Comparison of ENCODE assay signal across 34 mouse cellular contexts in the genomic region with DNA sequence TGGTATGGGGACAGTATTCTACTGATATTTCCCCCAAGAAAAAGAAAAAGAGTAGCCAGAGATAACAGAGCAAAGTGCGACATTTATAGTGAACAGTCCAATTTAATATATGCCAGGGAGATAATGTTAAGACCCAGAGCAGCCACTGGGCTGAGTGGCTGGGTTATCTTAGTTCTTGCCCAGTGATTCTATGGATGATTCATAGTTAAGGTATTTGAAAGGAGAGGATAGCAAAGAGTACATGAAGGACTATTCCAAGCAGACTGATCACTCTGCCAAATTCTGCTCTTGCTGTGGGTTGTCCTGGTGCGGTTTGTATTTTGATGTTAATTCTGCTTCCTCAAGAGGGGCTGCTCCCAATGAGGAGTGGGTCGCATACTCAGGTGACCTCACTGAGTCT. TPM values are rescaled to one million over a fixed set of nuclear protein-coding genes. Genes with fewer than 3 reads are reported as not detected.
A peak's percentile ranks its signal among the peaks of the same experiment; 100 is the strongest.
DNase-seq lines count a peak whose midpoint lies in the region; ATAC-seq and TF ChIP-seq lines count a peak whose summit lies in the region.
"Had no signal": no experiment of that assay in that cellular context is flagged by ENCODE, and none has a peak within 500 bp of the region (broad histone marks: within the 10 kb centered on the region; RNA-seq: fewer than 3 reads in every experiment).

No protein-coding gene starts in this region.

- no peaks in the 10 kb centered on the region for H3K79me2 ChIP-seq in myocyte (ENCODE audit: control insufficient read depth, insufficient read depth)

- 0 out of 2 replicates have a peak overlapping the region, but pooled peaks have one; percentile 8 for H3K27ac ChIP-seq in heart, embryonic 16.5 days (ENCODE audit: low read length)
- H3K27ac ChIP-seq: gastrocnemius, adult 2 months; heart, adult 2 months; heart, embryonic 10.5 days; heart, embryonic 13.5 days; hindbrain, embryonic 14.5 days; hindbrain, postnatal 0 days had no signal

- H3K4me2 ChIP-seq in heart, embryonic 16.5 days (ENCODE audit: low read depth, low read length), result no peak overlapping the region
- H3K4me2 ChIP-seq in myocyte (ENCODE audit: low read depth), result peak overlapping the region; percentile 59
- H3K4me2 ChIP-seq: heart, embryonic 13.5 days; hindbrain, embryonic 14.5 days had no signal

- no peak overlapping the region for H3K4me3 ChIP-seq in heart, embryonic 16.5 days (ENCODE audit: low read length)
- H3K4me3 ChIP-seq in myocyte, result no peak overlapping the region
- H3K4me3 ChIP-seq: gastrocnemius, adult 2 months; heart, adult 2 months; heart, embryonic 10.5 days; heart, embryonic 13.5 days had no signal

- intact Hi-C loops in heart, postnatal 14 days (cut with DNase I), result no loop called here
- intact Hi-C loops in gastrocnemius, postnatal 36 days (cut with DNase I), result no loop called here

- no peak overlapping the region for H3K9ac ChIP-seq in heart, embryonic 16.5 days (ENCODE audit: low read length)
- H3K9ac ChIP-seq: forebrain, postnatal 0 days; heart, embryonic 13.5 days; hindbrain, embryonic 14.5 days had no signal

- no peak for ATAC-seq in heart, embryonic 16.5 days (replicated peaks; ENCODE audit: extremely low read depth, insufficient read depth, low FRiP score)
- ATAC-seq: CD4-positive, CD25-positive, alpha-beta regulatory T cell, adult 4 months; forebrain, embryonic 14.5 days; forebrain, postnatal 0 days; hindbrain, postnatal 0 days; inflammation-experienced regulatory T-cells, adult 6 months; intestine, embryonic 16.5 days had no signal

- H3K36me3 ChIP-seq in heart, embryonic 16.5 days (ENCODE audit: control insufficient read depth, insufficient read depth), result no peaks in the 10 kb centered on the region
- no peaks in the 10 kb centered on the region for H3K36me3 ChIP-seq in myocyte (ENCODE audit: control insufficient read depth, insufficient read depth)

- no peak for DNase-seq in heart, postnatal 14 days
- DNase-seq in ES-CJ7 (ENCODE audit: low read depth, low spot score) (peak; percentile 19), R1 (ENCODE audit: low read depth, low spot score) (peak; percentile 49)
- no peak for DNase-seq in gastrocnemius, postnatal 36 days
- DNase-seq in cerebellum, postnatal 4 days (ENCODE audit: low spot score in 2 of 2), result no peak
- DNase-seq: adrenal gland, postnatal 10 days; adrenal gland, postnatal 36 days; cerebellum, adult 2 months; cerebellum, adult 9-11 months; cerebellum, postnatal 36 days; forebrain, postnatal 0 days; gastrocnemius, adult 2 months; gastrocnemius, postnatal 14 days; heart, adult 2 months; heart, postnatal 4 days; kidney, adult 2 months had no signal

- H3K27me3 ChIP-seq in heart, embryonic 16.5 days (ENCODE audit: control insufficient read depth, insufficient read depth, low read length), result no peaks in the 10 kb centered on the region
- no peaks in the 10 kb centered on the region for H3K27me3 ChIP-seq in myocyte (ENCODE audit: control insufficient read depth, insufficient read depth, insufficient read length)
- H3K27me3 ChIP-seq: heart, embryonic 13.5 days had no signal

- WGBS in heart, embryonic 16.5 days, result 50% methylated on average over 3 of the region's 3 CpGs

- no peak overlapping the region for H3ac ChIP-seq in myocyte (ENCODE audit: control insufficient read depth, insufficient read length)

- H3K9me3 ChIP-seq in heart, embryonic 16.5 days (replicated peaks; ENCODE audit: control insufficient read depth, low read length), result no peaks in the 10 kb centered on the region
- H3K9me3 ChIP-seq: heart, embryonic 10.5 days; heart, embryonic 13.5 days had no signal

- TF ChIP-seq POLR2A in myocyte (IDR thresholded peaks at IDR 0.05; ENCODE audit: insufficient read length, low read depth), result no peak

- peaks cover 3% of the 10 kb centered on the region; the same call in 1 of the 2 replicates for H3K4me1 ChIP-seq in heart, embryonic 16.5 days (ENCODE audit: control insufficient read depth, insufficient read depth, low read length)
- H3K4me1 ChIP-seq: heart, embryonic 10.5 days had no signal

TF ChIP-seq in myocyte, 11 proteins besides CTCF, POLR2A, EP300 and RAD21:
- TF ChIP-seq MAX (IDR thresholded peaks at IDR 0.05; ENCODE audit: low read depth) (no peak), TCF12 (IDR thresholded peaks at IDR 0.05; ENCODE audit: insufficient read depth, poor library complexity, severe bottlenecking) (no peak), CEBPB (IDR thresholded peaks at IDR 0.05; ENCODE audit: insufficient read depth, poor library complexity, severe bottlenecking) (no peak), TCF3 (IDR thresholded peaks at IDR 0.05; ENCODE audit: insufficient read length, low read depth) (no peak), MYOD1 (IDR thresholded peaks at IDR 0.05; ENCODE audit: control insufficient read depth in 1 of 3, insufficient read length in 2 of 3, low read depth in 2 of 3) (no peak), SRF (IDR thresholded peaks at IDR 0.05; ENCODE audit: control insufficient read depth, insufficient read length, low read depth) (no peak), E2F4 (IDR thresholded peaks at IDR 0.05; ENCODE audit: insufficient read depth) (no peak), USF1 (IDR thresholded peaks at IDR 0.05; ENCODE audit: low read depth) (no peak), MYOG (IDR thresholded peaks at IDR 0.05; ENCODE audit: control insufficient read depth in 1 of 3, insufficient read depth in 1 of 3, insufficient read length in 2 of 3, low read depth in 2 of 3) (no peak), POLR2AphosphoS2 (IDR thresholded peaks at IDR 0.05; ENCODE audit: insufficient read length, low read depth) (no peak), REST (IDR thresholded peaks at IDR 0.05; ENCODE audit: insufficient read depth, insufficient read length) (no peak)

RNA-seq across cellular contexts. Expression of gene Crtam, which starts 17.3 kb away (rescaled TPM):
- 0.07 TPM in 1 of 2 replicates, not detected in the other for polyA plus RNA-seq in heart, embryonic 16.5 days (2015; fragmentation: Nextera tagmentation; extraction: Ambion mirVana)
- total RNA-seq in heart, postnatal 14 days (2021), result under 1 TPM; 0.12 to 0.14 TPM
- polyA plus RNA-seq in myocyte (2012; fragmentation: generic; extraction: Trizol), result 0.14 TPM
- not detected for total RNA-seq in gastrocnemius, postnatal 36 days (2021)
- total RNA-seq: adrenal gland, postnatal 36 days; gastrocnemius, adult 2 months; gastrocnemius, postnatal 14 days; heart, adult 2 months had no signal
- polyA plus RNA-seq: embryonic facial prominence, embryonic 11.5 days; embryonic facial prominence, embryonic 14.5 days; forebrain, embryonic 11.5 days; gonadal fat pad, adult 2 months; heart, embryonic 13.5 days; heart, postnatal 0 days had no signal

RNA-seq across cellular contexts. Expression of gene Jhy, which starts 57.8 kb away (rescaled TPM):
- 0.09 TPM in 1 of 2 replicates, not detected in the other for polyA plus RNA-seq in heart, embryonic 16.5 days (2015; fragmentation: Nextera tagmentation; extraction: Ambion mirVana)
- total RNA-seq in heart, postnatal 14 days (2021), result not detected
- not detected for polyA plus RNA-seq in myocyte (2012; fragmentation: generic; extraction: Trizol)
- not detected for total RNA-seq in gastrocnemius, postnatal 36 days (2021)
- total RNA-seq: adrenal gland, adult 18-20 months; adrenal gland, postnatal 36 days; ES-E14; gastrocnemius, adult 2 months; gastrocnemius, postnatal 14 days; heart, adult 2 months; heart, postnatal 4 days had no signal
- polyA plus RNA-seq: C2C12; CD4-positive, CD25-positive, alpha-beta regulatory T cell, adult 4 months; heart, embryonic 13.5 days; heart, postnatal 0 days; inflammation-experienced regulatory T-cells, adult 6 months had no signal

Comparison
In these comparisons a context has a peak if more than half of its experiments do, and no peak if none do; other contexts are left out.
1. DNase-seq: peak in ES-CJ7 (single experiment) and R1 (single experiment); none in heart, postnatal 14 days (0 of 2), gastrocnemius, postnatal 36 days (0 of 2) and cerebellum, postnatal 4 days (0 of 2).